Mouse (Mus musculus) intestine, postnatal 0 days (tissue): Measurements from ENCODE around the gene Tmed9. TPM values are rescaled to one million over a fixed set of nuclear protein-coding genes. Genes with fewer than 3 reads are reported as not detected.
"Not testable (repeated sequence)": the region's sequence is repeated elsewhere in the genome, so short reads cannot be mapped to it uniquely, and the experiment has no call there.

ENCODE experiments used
- ATAC-seq: fragments of 200-750 bp; cut with Nextera tagmentation; 2 replicates; pipeline ENCODE4 v1.8.0; 2017; ENCODE audit warnings: mild to moderate bottlenecking, moderate TSS enrichment, moderate library complexity
- H3K27ac ChIP-seq: fragments of 300-500 bp; sonication (generic); 2 replicates; pipeline ENCODE4 v1.5.1; 2014; ENCODE audit warnings: mild to moderate bottlenecking, low read depth, low read length, moderate library complexity
- H3K27me3 ChIP-seq: fragments of 300-500 bp; sonication (generic); replicated peaks from 2 replicates; pipeline ENCODE4 v1.6.1; 2014; ENCODE audit warnings: low read length, mixed read lengths; ENCODE audit not compliant: control insufficient read depth, insufficient read depth
- H3K36me3 ChIP-seq: fragments of 300-500 bp; sonication (generic); 2 replicates; pipeline ENCODE4 v1.6.1; 2014; ENCODE audit warnings: mild to moderate bottlenecking, moderate library complexity; ENCODE audit not compliant: control insufficient read depth, insufficient read depth
- H3K4me1 ChIP-seq: fragments of 300-500 bp; sonication (generic); replicated peaks from 2 replicates; pipeline ENCODE4 v1.6.1; 2014; ENCODE audit warnings: antibody characterized with exemption, low read length, mixed read lengths; ENCODE audit not compliant: control insufficient read depth, insufficient read depth
- H3K4me2 ChIP-seq: fragments of 300-500 bp; sonication (generic); replicated peaks from 2 replicates; pipeline ENCODE4 v1.6.1; 2014; ENCODE audit warnings: low read depth, mild to moderate bottlenecking, moderate library complexity
- H3K4me3 ChIP-seq: fragments of 300-500 bp; sonication (generic); 2 replicates; pipeline ENCODE4 v1.5.1; 2014; ENCODE audit warnings: low read depth, low read length
- H3K9ac ChIP-seq: fragments of 300-500 bp; sonication (generic); 2 replicates; pipeline ENCODE4 v1.6.1; 2014; ENCODE audit warnings: mild to moderate bottlenecking, low read depth, low read length
- H3K9me3 ChIP-seq: fragments of 300-500 bp; sonication (generic); 2 replicates; pipeline ENCODE4 v1.6.1; 2016; ENCODE audit warnings: mixed run types; ENCODE audit not compliant: control insufficient read depth
- CTCF ChIP-seq: sonication (generic); IDR thresholded peaks from 2 replicates; pipeline ENCODE4 v1.5.1; 2016; ENCODE audit warnings: low read depth, mild to moderate bottlenecking, control low read depth, antibody characterized with exemption, moderate library complexity
- WGBS: fragments of 180-500 bp; shearing (Covaris S2); extraction: QIAGEN DNeasy Blood & Tissue Kit; methylation state at CpG from one replicate; pipeline ENCODE4 v1.1.7; 2014; 5-methylcytosine and 5-hydroxymethylcytosine counted together
- polyA plus RNA-seq: library from polyadenylated mRNA; unstranded; fragments of >200 nt; fragmentation: Nextera tagmentation; extraction: Ambion mirVana; gene quantifications from 2 replicates; pipeline ENCODE4 v1.2.1, GENCODE M21; 2015

The Tmed9 gene
- polyA plus RNA-seq, 1 experiment from 2014 or later: 63.3 TPM

DNA sequence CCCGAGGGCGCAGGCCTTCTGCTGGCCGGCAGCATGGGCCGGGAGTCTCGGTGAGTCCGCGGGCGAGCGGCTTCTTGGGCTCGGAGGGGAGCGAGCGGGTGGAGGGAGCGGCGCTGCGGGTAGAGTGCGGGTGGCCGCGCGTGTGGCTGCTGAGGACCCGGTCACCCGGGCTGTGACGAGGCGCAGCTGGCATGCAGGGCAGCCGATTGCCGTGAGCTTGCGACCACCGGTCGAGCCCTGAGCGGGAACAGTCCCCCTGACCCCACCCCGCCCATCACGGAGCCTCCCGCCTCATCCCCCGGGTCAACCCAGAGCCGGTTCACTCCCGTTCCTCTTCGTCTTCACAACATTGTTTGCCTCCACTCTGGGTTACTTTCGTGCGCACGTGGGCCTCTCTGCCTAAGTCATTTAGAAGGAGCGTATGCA, 61.6 kb downstream of the Tmed9 start:
- Histone ChIP-seq H3K27ac (no peak overlapping the region), H3K9me3 (no peaks in the 10 kb centered on the region), H3K9ac (peak overlapping the region; percentile 86), H3K4me3 (peak overlapping the region; percentile 99), H3K27me3 (no peaks in the 10 kb centered on the region), H3K4me2 (peak overlapping the region; percentile 81), H3K36me3 (peaks cover 38% of the 10 kb centered on the region), H3K4me1 (no peaks in the 10 kb centered on the region)
- no peak for TF ChIP-seq CTCF
- under 1% methylated on average over 40 of the region's 40 CpGs for WGBS
- ATAC-seq: peak; percentile 50

DNA sequence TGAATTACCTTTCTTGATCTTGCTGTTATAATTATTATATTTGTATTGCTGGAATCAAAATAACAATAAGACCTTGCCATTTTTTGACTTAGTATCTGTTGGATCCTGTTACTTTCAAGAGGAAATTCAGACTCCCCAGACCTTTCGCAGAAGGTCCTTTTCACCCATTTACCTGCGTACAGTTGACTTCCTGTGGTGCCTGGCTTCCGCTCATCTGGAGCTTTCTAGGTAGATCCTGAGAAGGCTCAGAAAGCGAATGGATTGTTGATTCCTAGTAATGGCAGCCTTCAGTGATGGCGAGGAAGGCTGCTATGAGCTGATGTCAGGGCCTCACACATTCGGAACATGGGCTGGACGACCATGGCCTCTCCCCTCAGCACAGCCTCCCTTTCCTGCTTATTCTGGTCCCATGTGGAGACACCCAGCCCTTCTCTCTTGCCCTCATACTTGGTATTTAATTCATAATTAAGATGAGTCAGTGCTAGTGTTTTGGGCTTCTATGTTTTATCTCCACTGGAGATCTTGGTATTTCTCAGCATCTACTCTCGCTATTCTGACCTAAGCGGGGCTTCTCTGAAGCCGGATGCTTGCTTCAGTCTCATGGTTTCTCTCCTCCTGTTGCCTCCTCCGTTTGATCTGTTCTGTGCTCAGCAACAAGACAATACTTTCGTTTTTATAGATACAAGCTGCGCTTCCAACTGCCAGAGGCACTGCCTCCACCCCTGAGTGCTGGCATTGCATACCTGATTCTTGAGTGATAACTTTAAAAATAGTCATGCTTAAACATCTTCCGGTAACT, 62.9 kb downstream of the Tmed9 start:
- WGBS: 88% methylated on average over 14 of the region's 14 CpGs
- ATAC-seq: no peak
- no peak for TF ChIP-seq CTCF
- Histone ChIP-seq H3K27me3 (no peaks in the 10 kb centered on the region), H3K4me3 (no peak overlapping the region; the same call in 1 of the 2 replicates), H3K27ac (no peak overlapping the region), H3K9ac (no peak overlapping the region), H3K4me1 (no peaks in the 10 kb centered on the region), H3K9me3 (no peaks in the 10 kb centered on the region), H3K4me2 (no peak overlapping the region), H3K36me3 (peaks cover 40% of the 10 kb centered on the region)

DNA sequence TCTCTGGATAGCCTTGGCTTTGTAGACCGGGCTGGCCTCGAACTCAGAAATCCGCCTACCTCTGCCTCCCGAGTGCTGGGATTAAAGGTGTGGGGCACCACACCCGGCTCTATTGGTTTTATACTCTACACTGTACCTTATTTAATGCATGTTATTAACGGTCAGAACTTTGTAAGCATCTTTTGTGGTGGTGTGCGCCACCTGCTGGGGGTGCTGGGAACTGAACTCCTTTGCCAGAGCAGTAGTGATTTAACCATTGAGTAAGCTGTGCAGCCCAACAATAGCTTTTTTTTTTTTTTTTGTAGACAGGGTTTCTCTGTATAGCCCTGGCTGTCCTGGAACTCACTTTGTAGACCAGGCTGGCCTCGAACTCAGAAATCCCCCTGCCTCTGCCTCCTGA, 66.9 kb downstream of the Tmed9 start:
- not testable (repeated sequence) for H3K9me3 ChIP-seq, ATAC-seq, H3K27me3 ChIP-seq, H3K4me2 ChIP-seq, H3K27ac ChIP-seq, H3K9ac ChIP-seq, H3K4me1 ChIP-seq, H3K4me3 ChIP-seq
- peaks cover 39% of the 10 kb centered on the region for H3K36me3 ChIP-seq
- WGBS: 40% methylated on average over 8 of the region's 8 CpGs
- TF ChIP-seq CTCF: peak; percentile 83

DNA sequence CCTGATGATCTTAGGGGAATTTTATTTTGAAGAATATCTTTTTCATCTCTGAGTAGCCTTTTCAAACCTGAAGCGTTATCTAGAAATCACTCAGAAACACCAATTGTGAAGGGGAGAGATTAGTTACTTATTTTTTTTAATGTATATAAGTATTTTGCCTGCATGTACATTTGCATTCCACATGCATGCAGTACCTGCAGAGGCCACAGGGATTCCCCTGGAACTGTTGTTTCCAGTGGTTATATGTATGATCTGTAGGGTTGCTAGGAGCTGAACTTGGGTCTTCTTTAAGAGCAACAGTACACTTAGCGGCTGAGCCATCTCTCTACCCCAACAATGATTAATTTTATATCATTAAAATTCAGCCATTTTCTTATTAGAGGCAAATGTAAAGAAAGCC, 71.0 kb downstream of the Tmed9 start:
- 94% methylated on average over 2 of the region's 2 CpGs for WGBS
- H3K4me2 ChIP-seq: no peak overlapping the region
- TF ChIP-seq CTCF: peak; percentile 65
- H3K27me3 ChIP-seq: no peaks in the 10 kb centered on the region
- no peak for ATAC-seq
- H3K36me3 ChIP-seq: peaks cover 66% of the 10 kb centered on the region
- no peaks in the 10 kb centered on the region for H3K4me1 ChIP-seq
- no peaks in the 10 kb centered on the region for H3K9me3 ChIP-seq
- no peak overlapping the region for H3K4me3 ChIP-seq
- no peak overlapping the region for H3K27ac ChIP-seq
- no peak overlapping the region for H3K9ac ChIP-seq

Other genes with a start within 250 kb of the Tmed9 start
- gene Mxd3, start 243.9 kb upstream of the Tmed9 start, polyA plus RNA-seq: 7.8 and 8.5 TPM in 2 replicates
- 85.3 and 93.0 TPM in 2 replicates for gene Lman2, start 210.9 kb upstream of the Tmed9 start, polyA plus RNA-seq
- gene Rgs14, start 204.0 kb upstream of the Tmed9 start, polyA plus RNA-seq: 1.2 and 1.3 TPM in 2 replicates
- gene Slc34a1, start 175.5 kb upstream of the Tmed9 start, polyA plus RNA-seq: 0.04 and 0.16 TPM in 2 replicates
- not detected in 2 replicates for gene Pfn3, start 158.5 kb upstream of the Tmed9 start, polyA plus RNA-seq
- gene F12, start 146.9 kb upstream of the Tmed9 start, polyA plus RNA-seq: 1.2 and 2.3 TPM in 2 replicates
- 10.5 and 11.4 TPM in 2 replicates for gene Grk6, start 128.7 kb upstream of the Tmed9 start, polyA plus RNA-seq
- gene Prr7, start 109.5 kb upstream of the Tmed9 start, polyA plus RNA-seq: 0.14 and 0.27 TPM in 2 replicates
- gene Dbn1, start 85.6 kb upstream of the Tmed9 start, polyA plus RNA-seq: 31.3 and 34.8 TPM in 2 replicates
- 131 and 142 TPM in 2 replicates for gene Pdlim7, start 60.1 kb upstream of the Tmed9 start, polyA plus RNA-seq
- gene Dok3, start 44.4 kb upstream of the Tmed9 start, polyA plus RNA-seq: 1.5 and 1.6 TPM in 2 replicates
- gene Ddx41, start 37.1 kb upstream of the Tmed9 start, polyA plus RNA-seq: 23.2 and 25.8 TPM in 2 replicates
- 10.3 and 12.3 TPM in 2 replicates for gene Fam193b, start 2.6 kb upstream of the Tmed9 start, polyA plus RNA-seq
- 13.9 and 14.3 TPM in 2 replicates for gene B4galt7, start 26.2 kb downstream of the Tmed9 start, polyA plus RNA-seq
- 24.8 and 26.9 TPM in 2 replicates for gene Caml, start 49.3 kb downstream of the Tmed9 start, polyA plus RNA-seq
- 15.6 and 16.6 TPM in 2 replicates for gene Ddx46, start 61.3 kb downstream of the Tmed9 start, polyA plus RNA-seq
- gene B230219D22Rik, start 119.4 kb downstream of the Tmed9 start, polyA plus RNA-seq: 20.4 and 21.8 TPM in 2 replicates
- 68.4 and 69.5 TPM in 2 replicates for gene Txndc15, start 140.9 kb downstream of the Tmed9 start, polyA plus RNA-seq
- gene Pcbd2, start 153.6 kb downstream of the Tmed9 start, polyA plus RNA-seq: 70.5 and 72.0 TPM in 2 replicates
- 0.14 and 0.22 TPM in 2 replicates for gene Catsper3, start 210.8 kb downstream of the Tmed9 start, polyA plus RNA-seq